Mouse (Mus musculus): ENCODE data around the gene Smarce1.
A peak's percentile ranks its signal among the peaks of the same experiment; 100 is the strongest.

Smarce1 gene

DNA sequence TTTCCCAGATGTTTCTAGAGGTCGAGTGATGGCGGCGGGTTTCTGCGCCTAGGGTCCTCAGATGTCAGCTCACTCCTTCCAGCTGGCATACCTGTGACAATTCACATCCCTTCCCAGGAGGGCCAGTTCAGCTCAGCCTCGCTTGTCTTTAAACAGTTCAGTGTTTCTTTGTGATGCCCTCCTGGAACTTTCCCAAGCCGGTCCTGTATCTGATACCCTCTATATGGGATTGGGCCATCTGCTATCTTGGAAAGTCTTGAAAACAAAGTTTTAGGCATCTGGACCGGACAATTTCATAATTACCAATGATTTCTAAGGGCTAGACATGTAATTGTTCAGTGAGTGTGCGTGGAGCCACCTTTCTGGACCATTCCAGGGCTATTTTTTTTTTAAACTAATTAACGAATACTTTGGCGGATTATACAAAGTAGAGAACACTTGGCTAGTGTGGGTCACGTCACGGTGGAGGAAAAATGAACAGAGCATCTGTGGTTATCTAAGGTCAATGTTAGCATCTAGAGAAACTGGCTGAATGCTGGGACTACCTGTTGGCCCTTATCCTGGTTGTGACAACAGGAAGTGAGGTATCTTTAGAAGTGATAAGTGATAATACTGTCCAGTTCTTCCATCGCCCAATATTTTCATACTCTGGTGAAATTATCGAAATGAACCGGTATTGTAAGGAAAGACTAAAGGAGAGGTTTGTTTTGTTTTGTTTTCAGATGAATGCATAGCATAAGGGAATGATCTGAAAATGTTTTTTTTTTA is 416 bp upstream of the Smarce1 start:
- no peak for DNase-seq (ENCODE audit: inconsistent age in 2 of 2, low spot score in 1 of 2)

DNA sequence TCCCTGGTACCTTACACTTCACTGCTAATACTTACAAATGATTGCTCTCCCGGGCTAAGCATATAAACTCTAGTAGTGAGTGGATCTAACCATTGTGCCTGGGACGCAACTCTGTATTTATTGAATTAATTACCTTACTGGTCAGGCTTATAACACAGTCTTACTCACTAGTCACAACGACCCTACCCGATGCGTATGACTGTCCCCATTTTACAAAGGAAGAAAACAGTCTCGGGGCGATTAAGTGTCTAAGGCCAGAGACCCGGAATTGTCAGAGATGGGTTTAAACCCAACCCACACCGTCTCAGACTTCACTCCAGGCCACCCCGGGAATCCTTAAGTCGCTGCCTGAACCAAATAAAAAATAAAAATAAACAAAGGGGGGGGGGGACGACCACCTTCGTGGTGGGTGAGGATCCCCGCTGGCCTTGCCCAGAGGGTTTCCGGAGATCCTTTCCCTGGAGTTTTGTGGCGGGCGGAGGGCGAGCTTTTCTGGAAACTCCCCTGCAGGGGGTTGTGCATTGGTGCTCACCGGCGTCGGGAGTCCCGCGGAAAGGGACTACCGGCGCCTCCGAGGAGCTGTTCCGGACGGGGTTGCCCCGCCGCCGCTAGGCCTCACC is 1.1 kb downstream of the Smarce1 start:
- peak in 1 of 2 experiments; percentile 48 for DNase-seq (ENCODE audit: inconsistent age in 2 of 2, low spot score in 1 of 2)

DNA sequence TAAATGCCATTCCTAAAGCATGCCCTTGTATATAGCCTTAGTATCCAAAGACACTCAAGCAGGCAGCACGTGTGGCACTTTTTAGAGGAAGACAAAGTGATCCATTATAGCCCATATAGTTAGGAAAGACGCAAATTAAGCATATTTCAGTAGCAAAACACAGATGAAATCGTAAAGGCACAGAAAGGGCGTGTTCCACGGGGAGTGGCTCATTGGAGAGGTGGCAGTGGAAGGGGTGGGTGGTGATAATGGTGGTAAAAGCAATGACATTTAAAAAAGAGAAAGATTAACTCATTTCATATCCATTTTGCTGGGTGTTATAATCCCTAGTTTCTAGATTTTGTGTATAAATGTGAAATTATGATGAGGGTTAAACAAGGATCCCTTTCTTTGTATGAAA is 4.5 kb downstream of the Smarce1 start:
- no peak for DNase-seq (ENCODE audit: inconsistent age in 2 of 2, low spot score in 1 of 2)

DNA sequence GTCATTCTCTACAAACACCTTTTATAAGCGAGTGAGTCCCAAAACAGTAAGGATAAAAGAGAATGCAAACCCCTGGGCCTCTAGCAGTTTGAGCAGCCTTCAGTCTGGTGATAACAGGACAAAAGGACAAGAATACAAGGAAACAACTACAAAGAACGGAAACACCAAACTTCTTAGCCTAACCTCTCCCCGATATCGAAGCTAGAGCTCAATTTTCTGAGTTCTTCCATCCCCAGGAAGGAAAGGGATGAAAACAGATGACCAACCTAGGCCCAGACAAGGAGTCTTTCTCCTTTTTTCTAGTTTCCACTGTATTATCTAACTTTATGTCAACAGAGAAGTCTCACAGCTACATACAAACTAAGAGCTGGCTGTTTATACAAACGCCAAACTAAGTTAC is 7.5 kb downstream of the Smarce1 start:
- no peak for DNase-seq (ENCODE audit: inconsistent age in 2 of 2, low spot score in 1 of 2)

DNA sequence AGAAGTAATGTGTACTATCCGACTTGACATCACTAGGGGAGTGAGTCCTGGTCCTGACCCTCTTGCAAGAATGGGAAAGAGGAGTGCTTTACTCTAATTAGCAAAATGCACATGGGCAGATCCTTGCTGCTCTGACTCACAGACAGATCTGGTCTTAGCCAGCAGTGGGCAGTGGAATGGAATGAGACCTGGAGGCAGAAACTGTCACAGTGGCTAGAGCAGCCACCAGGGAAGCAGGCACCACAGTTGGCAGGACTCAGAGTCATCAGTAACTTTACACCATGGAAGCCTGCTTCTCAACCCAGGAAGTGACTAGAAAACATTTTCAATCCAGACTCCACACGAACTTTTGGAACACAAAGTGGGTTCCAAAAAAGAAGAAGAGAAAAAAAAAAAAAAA is 9.0 kb downstream of the Smarce1 start:
- no peak for DNase-seq (ENCODE audit: inconsistent age in 2 of 2, low spot score in 1 of 2)

DNA sequence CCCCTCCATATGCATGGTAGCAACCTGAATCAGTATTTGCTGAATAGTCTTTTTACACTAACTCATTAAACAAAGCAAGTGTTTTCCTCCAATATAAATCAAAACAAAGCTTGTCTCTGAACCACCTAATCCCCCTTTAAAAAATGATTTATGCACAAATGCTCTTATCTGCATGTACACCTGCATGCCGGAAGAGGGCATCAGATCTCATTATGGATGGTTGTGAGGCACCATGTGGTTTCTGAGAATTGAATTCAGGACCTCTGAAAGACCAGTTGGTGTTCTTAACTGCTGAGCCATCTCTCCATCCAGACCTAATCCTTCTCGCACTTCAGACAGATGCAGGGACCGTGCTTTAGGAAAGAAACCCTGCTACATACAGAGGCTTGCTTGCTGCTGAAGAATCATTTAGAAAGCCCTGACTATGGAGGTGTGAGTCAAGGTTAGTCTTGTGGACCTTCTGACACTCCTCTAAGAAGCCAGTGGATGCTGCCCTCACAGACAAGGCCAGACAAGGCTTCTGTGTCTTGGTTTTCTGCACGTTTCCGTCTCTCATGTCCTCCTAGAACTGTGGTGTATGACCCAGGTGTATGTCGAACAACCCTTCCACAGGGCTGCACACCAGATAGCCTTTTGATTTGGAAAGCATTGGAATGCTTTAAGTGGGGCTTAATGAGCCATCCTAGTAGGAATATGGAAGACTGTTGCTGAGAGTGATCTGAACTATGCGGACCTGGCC is 13.4 kb downstream of the Smarce1 start:
- DNase-seq (ENCODE audit: inconsistent age in 2 of 2, low spot score in 1 of 2) = no peak

DNA sequence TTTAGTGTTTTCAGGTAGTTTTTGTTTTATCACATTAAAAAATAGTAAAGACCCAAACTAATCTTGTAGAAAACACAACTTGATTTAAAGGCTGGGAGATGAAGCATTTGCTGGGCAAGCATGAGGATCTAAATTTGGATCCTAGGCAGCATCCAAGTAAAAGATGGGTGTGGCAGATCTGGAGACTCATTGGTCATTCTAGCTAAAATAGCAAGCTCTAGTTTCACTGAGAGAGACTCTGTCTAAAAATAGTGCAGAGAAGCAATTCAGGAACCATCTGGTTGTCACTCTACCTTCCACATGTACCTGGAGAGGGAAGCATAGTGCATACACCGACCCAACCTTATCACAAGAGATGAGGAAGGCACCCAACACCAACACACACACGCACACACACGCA is 14.6 kb downstream of the Smarce1 start:
- no peak for DNase-seq (ENCODE audit: inconsistent age in 2 of 2, low spot score in 1 of 2)

DNA sequence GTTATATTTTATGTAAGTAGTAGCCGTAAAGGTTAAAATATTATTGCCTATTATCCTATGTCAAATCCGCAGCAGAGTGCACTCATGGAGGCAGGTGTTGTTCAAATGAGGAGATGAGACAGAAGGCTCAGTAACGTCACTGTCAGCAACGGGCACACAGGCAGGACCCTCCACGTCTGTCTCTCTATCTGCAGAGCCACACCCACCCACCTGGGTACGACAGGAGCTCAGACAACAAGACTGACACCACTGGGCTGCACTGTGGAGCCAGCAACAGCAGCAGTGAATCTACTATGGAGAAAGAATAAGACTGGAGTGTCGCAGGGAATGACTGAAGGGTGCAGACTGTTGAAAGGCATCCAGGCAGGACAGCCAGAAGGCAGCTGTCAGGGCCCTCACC is 18.1 kb downstream of the Smarce1 start:
- DNase-seq (ENCODE audit: inconsistent age in 2 of 2, low spot score in 1 of 2) = no peak

DNA sequence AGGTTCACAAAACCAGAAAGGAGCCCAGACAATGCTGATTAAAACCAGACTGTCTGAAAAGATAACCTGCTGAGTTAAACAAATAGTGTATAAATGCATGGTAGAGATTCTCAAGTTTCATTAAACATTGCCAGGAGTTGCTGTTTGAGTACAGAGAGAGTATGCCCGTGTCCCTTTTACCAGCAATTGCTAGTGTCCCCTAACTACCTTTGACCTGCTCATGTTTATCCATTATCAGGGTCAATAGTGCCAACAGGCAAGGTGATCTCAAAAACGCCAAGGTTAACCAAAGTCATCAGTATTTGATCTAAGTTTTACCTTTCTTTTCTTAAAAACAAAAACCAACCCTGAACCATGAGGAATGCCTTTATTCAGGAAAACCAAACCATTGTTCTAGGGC is 18.9 kb downstream of the Smarce1 start:
- DNase-seq (ENCODE audit: inconsistent age in 2 of 2, low spot score in 1 of 2) = no peak

DNA sequence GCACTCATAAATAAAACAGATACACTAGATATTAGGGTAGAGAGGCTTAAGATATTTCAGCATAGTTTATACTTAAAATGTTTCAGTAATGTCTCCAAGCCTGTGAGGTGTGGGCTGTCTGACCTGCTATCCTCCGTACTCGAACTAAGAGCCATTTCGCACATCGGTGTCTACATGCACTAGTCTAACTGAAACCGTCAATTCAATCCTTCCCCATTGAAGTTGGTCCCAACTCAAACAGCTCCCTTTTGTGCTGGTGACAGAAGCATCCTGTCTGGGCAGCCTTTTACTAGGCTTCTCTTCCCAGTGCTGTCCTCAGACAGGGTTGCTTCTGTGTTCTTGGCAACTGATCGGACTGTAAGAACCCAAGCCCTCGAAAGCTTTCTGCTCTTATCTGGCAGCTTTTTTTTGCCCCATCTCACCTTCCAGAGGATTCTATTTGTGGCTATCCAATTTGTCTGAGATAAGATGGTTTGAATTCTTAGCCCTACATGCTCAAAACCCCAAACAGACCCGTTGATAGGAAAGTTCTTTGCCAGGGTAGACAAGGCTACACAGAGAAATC is 22.6 kb downstream of the Smarce1 start:
- DNase-seq (ENCODE audit: inconsistent age in 2 of 2, low spot score in 1 of 2) = no peak

DNA sequence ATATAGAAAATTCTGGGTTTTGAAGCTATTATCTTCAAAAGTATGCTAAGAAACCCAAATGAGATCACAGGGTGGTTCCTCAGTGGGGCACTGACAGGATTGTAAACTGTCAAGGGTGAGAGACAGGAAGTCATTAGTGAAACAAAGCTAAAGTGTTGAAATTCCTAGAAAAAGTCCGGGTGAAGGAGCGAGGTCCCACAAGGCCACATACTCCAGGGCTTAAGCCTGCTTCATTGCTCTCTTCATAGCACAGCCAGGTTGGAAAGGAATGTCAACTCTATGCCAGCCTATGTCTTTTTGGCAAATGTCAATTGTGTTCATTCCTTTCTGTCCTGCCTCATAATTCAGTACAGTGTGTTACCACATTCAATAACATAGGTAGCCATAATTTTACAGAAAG is 23.4 kb downstream of the Smarce1 start:
- no peak for DNase-seq (ENCODE audit: inconsistent age in 2 of 2, low spot score in 1 of 2)

DNA sequence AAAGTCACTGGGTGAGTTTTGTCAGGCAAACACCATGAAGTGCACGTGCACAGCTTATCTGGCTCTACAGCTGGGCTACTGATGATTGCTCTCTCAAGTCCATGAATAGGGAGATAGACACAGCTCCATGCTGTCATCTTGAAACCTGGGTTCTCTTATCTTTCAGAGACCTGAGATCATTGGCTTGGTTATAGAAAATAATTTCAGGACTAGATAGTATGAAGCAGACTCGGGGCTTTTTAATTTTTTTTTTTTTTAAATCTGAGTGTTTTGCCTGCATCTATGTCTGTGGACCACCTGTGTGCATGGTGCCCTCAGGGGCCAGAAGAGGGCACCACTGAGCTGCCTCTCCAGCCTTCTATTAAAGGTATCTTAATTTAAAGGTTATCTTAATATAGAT is 23.9 kb downstream of the Smarce1 start:
- no peak for DNase-seq (ENCODE audit: inconsistent age in 2 of 2, low spot score in 1 of 2)

DNA sequence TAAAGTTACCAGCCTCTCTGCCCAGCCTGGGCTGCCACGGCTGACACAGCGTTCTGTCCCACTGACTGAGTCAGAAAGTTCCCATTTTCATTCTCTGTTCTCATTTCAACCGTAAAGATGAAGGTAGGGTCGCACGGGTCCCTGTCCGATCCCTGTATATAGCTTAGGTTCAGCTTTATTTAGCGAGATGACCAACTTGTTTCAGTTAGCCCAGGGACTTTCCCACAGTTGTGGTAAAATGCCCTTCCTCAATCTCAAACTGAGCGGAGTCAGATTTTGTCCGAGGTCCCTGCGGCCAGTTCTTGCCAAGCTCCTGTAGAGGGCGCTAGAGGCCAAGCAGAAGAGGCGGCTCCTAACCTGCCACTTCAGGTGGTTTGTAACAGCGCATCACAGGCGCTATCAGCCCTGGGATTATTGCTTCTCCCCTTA is 41.6 kb downstream of the Smarce1 start:
- DNase-seq (ENCODE audit: inconsistent age in 2 of 2, low spot score in 1 of 2) = peak; percentile 31 to 82

DNA sequence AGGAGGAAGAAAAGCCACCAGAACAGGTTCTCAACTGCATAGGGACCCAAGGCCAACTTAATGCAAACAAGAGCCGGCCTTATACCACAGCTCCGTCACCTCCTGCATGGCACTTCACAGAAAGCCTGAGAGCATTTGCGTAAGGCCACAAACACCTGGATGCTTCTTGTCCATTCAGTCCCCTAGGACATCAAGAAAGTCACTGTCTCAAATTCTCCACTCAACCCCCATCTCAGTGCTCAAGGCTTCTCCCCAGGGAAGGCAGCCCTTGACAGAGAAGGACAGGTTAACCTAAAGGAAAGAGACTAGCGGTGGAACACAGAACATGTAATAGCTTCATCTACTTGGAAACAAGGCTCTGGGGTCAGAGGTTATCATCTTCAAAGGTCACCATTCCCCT is 43.5 kb downstream of the Smarce1 start:
- DNase-seq (ENCODE audit: inconsistent age in 2 of 2, low spot score in 1 of 2) = no peak

DNA sequence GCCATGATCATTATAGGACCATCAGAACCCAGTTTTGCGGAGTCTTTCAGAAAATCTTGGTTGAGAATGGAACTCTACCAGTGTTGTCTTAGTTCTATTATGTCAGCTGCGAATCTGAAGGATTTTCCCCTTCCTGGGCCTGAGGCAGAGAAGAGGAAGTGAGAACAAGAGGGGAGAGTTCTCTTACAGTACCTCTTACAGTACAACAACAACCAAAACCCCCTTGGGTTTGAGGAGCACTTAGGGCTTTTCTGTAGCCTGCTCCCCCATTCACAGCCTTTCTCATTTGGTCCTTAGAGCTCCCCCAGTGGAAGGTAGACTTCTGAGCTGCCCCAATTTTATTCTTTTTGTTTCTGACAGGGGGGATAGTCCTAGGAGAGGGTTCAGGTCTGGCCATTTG is 44.0 kb downstream of the Smarce1 start:
- DNase-seq (ENCODE audit: inconsistent age in 2 of 2, low spot score in 1 of 2) = no peak

DNA sequence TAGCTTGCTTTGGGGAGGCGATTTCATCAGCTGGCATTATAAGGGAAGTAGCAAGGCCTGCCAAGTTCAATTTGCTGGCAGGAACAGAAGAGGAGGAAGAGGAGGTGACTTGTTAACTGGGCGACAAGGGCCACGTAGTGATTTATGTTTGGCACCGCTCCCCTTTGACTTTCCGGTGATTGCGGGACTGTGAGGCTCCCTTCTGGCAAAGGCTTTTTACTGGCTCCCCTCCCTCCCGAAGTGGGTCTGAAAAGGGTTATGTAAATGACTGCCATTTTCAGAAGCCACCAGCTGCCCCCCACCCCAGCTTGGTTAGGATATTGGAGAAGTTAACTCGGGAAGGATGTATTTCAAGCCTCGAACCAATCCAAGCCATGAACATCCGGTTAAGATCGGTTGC is 48.2 kb downstream of the Smarce1 start:
- DNase-seq (ENCODE audit: inconsistent age in 2 of 2, low spot score in 1 of 2) = no peak

DNA sequence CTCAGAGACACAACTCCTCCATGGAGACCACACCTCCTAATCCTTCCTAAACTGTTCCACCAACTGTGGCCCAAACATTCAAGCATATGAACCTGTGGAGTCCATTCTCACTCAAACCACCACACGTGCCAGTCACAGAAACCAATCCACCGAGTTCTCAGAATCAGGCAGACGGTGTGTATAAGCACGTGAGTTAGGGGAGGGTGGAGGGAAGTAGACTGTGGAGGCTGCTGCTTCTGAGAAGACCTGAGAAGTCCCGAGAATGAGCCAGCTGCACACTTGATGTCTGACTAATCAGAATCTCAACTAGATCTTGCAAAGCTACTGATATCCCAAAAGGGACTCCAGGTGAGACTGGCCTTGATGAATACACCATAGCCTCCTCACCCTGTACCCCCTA is 50.7 kb downstream of the Smarce1 start:
- DNase-seq (ENCODE audit: inconsistent age in 2 of 2, low spot score in 1 of 2) = no peak

DNA sequence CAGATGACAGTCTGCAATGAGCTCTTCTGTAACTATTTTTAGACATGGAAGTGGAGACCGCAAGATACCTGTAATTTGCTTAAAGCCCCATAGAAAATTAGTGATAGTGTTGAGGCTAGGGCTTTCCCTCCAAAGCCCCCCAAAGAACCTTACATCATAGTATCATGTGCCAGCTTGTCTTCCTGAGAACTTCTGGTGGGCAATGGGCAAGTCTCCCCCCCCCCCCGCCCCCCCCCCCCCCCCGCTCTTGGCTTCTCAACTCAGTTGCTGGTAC is 53.0 kb downstream of the Smarce1 start:
- DNase-seq (ENCODE audit: inconsistent age in 2 of 2, low spot score in 1 of 2) = no peak

DNA sequence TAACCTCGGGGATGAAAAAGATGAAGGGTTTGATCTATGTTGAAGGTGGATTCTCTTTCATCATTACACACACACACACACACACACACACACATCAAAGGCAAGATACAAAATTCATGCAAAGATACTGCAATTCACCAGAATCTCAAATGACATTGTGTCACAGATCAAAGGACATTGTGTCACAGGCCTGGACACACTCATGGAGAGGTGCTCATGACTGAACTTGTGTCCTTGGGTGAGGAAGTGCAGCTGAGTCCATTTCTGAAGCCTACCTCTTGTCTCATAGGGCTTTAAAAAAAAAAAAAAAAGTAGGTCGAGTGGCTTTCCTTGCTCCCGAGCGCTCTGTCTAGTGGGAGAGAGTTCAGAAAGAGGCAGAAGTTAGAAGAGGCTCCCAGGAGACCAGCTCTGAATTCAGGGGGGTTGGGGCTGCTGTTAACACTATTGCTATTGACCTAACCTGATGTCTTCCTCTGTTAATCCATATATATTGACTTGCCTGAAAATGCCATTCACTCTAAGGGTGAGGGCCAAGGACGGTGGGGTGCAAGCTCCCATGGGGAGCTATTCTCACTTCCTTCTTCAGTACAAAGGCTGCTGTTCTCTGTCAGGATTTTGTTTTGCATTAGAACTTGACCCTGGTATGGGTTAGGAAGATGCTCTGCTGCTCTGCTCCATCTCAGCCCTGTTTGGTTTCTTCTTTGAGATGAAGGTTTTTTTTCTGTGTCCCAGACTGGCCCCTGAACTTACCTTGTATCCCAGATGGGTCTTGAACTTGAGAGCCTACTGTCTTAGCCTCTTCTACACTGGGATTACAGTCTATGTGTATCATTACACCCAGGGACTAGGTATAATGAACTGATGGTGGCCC is 53.5 kb downstream of the Smarce1 start:
- DNase-seq (ENCODE audit: inconsistent age in 2 of 2, low spot score in 1 of 2) = peak in 1 of 2 experiments; percentile 42

DNA sequence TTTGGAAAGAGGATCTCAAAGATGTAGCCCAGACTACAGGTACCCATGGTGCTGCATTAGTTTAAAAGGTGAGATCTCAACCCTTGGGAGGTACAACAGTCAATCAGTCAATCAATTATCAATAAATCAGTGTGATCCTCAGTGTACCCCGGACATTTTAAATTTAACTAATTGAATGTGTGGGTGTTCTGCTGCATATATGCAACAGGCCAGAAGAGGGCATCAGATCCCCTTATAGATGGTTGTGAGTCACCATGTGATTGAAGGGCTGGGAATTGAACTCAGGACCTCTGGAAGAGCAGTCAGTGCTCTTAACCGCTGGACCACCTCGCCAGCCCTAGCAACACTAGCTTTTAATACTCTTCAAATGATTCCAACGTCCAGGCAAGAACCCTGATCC is 58.8 kb downstream of the Smarce1 start:
- DNase-seq (ENCODE audit: inconsistent age in 2 of 2, low spot score in 1 of 2) = no peak

DNA sequence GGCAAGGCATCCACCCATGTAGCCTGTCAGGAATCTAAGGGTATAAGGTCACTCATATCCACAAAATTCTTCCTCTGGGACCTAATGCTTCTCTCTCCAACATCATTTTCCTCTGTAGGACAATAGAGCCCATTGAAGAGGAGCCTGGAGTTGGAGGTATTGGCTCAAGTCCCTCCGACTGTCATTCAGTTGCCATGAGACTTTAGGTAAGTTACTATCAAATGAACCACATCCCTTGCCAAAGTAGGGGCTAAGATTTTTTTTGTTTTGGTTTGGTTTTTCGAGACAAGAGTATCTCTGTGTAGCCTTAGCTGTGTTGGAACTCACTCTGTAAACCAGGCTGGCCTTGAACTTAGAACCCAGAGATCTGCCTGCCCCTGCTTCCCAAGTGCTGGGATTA is 59.4 kb downstream of the Smarce1 start:
- no peak for DNase-seq (ENCODE audit: inconsistent age in 2 of 2, low spot score in 1 of 2)
